ENCODE assay signal across 9 mouse cellular contexts in the genomic region with DNA sequence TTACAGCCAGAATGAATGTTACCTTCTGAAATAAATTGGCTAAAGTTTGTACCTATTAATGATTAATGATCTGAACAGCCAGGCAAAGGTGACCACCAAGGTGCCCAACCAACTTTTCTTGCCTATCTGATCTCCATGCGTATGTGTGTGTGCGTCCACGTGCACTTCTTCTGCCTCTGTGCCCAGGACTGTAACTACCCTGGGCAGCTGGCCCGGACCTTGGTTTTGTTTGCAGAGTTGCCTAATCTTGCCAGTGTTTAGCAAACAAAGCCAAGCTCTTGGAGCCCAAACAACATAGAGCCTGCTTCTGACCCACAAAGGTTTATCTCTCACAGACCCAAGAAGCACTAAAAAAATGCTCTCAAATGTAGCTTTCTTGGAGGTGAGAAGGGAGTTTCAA.
DNase-seq lines count a peak whose midpoint lies in the region; ATAC-seq and TF ChIP-seq lines count a peak whose summit lies in the region.
"Had no signal": no experiment of that assay in that cellular context is flagged by ENCODE, and none has a peak within 500 bp of the region (broad histone marks: within the 10 kb centered on the region; RNA-seq: fewer than 3 reads in every experiment).

No protein-coding gene starts in this region.

- DNase-seq in ovary, adult 18-20 months (ENCODE audit: low spot score) = peak; percentile 82
- no peak for DNase-seq in ovary, postnatal 10 days (ENCODE audit: low spot score)
- peak; percentile 60 for DNase-seq in fibroblast of lung, adult 2 months (ENCODE audit: low read depth)
- no peak for DNase-seq in liver, embryonic 14.5 days (ENCODE audit: low read depth in 3 of 3, low spot score in 3 of 3)
- DNase-seq in midbrain, embryonic 11.5 days (ENCODE audit: low spot score, missing footprints) = no peak
- DNase-seq in layer of hippocampus, adult 2 months (ENCODE audit: low spot score in 2 of 2) = no peak
- no peak for DNase-seq in left cerebral cortex, postnatal 14 days (ENCODE audit: low spot score in 2 of 2)
- DNase-seq: embryo, embryonic 11 days had no signal

- peaks cover 0 to 10% of the 10 kb centered on the region in 2 experiments; a peak in 2 of 4 replicates for H3K4me1 ChIP-seq in liver, embryonic 14.5 days (replicated peaks; ENCODE audit: control insufficient read depth in 2 of 2, insufficient read depth in 2 of 2, low read length in 1 of 2)
- peaks cover 12% of the 10 kb centered on the region for H3K4me1 ChIP-seq in stomach, embryonic 16.5 days (ENCODE audit: control insufficient read depth, insufficient read depth, low read length)
- H3K4me1 ChIP-seq in midbrain, embryonic 11.5 days (ENCODE audit: control insufficient read depth, insufficient read depth, low read length) = no peaks in the 10 kb centered on the region

- TF ChIP-seq EP300 in liver, embryonic 14.5 days (IDR thresholded peaks at IDR 0.05; ENCODE audit: low read depth) = no peak

- ATAC-seq in liver, embryonic 14.5 days (ENCODE audit: insufficient read depth) = peak; percentile 31
- ATAC-seq in stomach, embryonic 16.5 days (ENCODE audit: insufficient read depth, low FRiP score) = 0 out of 2 replicates have a peak, but pooled peaks have one; percentile 35
- no peak for ATAC-seq in midbrain, embryonic 11.5 days (ENCODE audit: low FRiP score)

- no peak overlapping the region for H3K27ac ChIP-seq in liver, embryonic 14.5 days
- H3K27ac ChIP-seq in stomach, embryonic 16.5 days (ENCODE audit: low read length) = no peak overlapping the region
- H3K27ac ChIP-seq in midbrain, embryonic 11.5 days (ENCODE audit: low read depth, low read length) = no peak overlapping the region
- no peak overlapping the region for H3K27ac ChIP-seq in layer of hippocampus, adult 2 months

- no peak for TF ChIP-seq CTCF in liver, embryonic 14.5 days (IDR thresholded peaks at IDR 0.05; ENCODE audit: low read depth)
- no peak for TF ChIP-seq CTCF in layer of hippocampus, adult 2 months (conservative IDR thresholded peaks at IDR 0.05)

- no peaks in the 10 kb centered on the region for H3K27me3 ChIP-seq in liver, embryonic 14.5 days (ENCODE audit: control insufficient read depth, insufficient read depth, low read length)
- no peaks in the 10 kb centered on the region for H3K27me3 ChIP-seq in stomach, embryonic 16.5 days (ENCODE audit: control insufficient read depth, insufficient read depth, low read length)
- no peaks in the 10 kb centered on the region for H3K27me3 ChIP-seq in midbrain, embryonic 11.5 days (ENCODE audit: control insufficient read depth, insufficient read depth, low read length)

- intact Hi-C loops in left cerebral cortex, postnatal 14 days (cut with DNase I) = no loop called here

- no peak overlapping the region for H3K9ac ChIP-seq in liver, embryonic 14.5 days (replicated peaks)
- H3K9ac ChIP-seq in stomach, embryonic 16.5 days (ENCODE audit: low read length) = no peak overlapping the region
- H3K9ac ChIP-seq in midbrain, embryonic 11.5 days (ENCODE audit: low read length) = no peak overlapping the region

- no peak overlapping the region for H3K4me3 ChIP-seq in liver, embryonic 14.5 days (ENCODE audit: insufficient read depth in 1 of 2, low read depth in 2 of 2, low read length in 2 of 2)
- no peak overlapping the region for H3K4me3 ChIP-seq in stomach, embryonic 16.5 days (replicated peaks; ENCODE audit: low read length)
- H3K4me3 ChIP-seq in midbrain, embryonic 11.5 days (ENCODE audit: low read depth, low read length) = no peak overlapping the region
- no peak overlapping the region for H3K4me3 ChIP-seq in layer of hippocampus, adult 2 months

- H3K36me3 ChIP-seq in liver, embryonic 14.5 days (replicated peaks; ENCODE audit: control insufficient read depth, insufficient read depth, low read depth) = no peaks in the 10 kb centered on the region
- no peaks in the 10 kb centered on the region for H3K36me3 ChIP-seq in stomach, embryonic 16.5 days (ENCODE audit: control insufficient read depth, insufficient read depth, low read length)
- no peaks in the 10 kb centered on the region for H3K36me3 ChIP-seq in midbrain, embryonic 11.5 days (ENCODE audit: control insufficient read depth, insufficient read depth, low read length)

- WGBS in liver, embryonic 14.5 days (ENCODE audit: insufficient replicate concordance) = 53% methylated on average over 4 of the region's 4 CpGs
- WGBS in stomach, embryonic 16.5 days = 48% methylated on average over 4 of the region's 4 CpGs
- WGBS in midbrain, embryonic 11.5 days = 87% methylated on average over 4 of the region's 4 CpGs

- H3K9me3 ChIP-seq in liver, embryonic 14.5 days (ENCODE audit: control insufficient read depth, low read length) = no peaks in the 10 kb centered on the region
- no peaks in the 10 kb centered on the region for H3K9me3 ChIP-seq in stomach, embryonic 16.5 days (replicated peaks; ENCODE audit: control insufficient read depth, low read length)
- H3K9me3 ChIP-seq in midbrain, embryonic 11.5 days (ENCODE audit: control insufficient read depth, low read length) = no peaks in the 10 kb centered on the region

- H3K4me2 ChIP-seq in liver, embryonic 14.5 days (ENCODE audit: low read depth) = no peak overlapping the region
- H3K4me2 ChIP-seq in stomach, embryonic 16.5 days (ENCODE audit: low read depth, low read length) = no peak overlapping the region
- H3K4me2 ChIP-seq in midbrain, embryonic 11.5 days = no peak overlapping the region

Comparison
In these comparisons a context has a peak if more than half of its experiments do, and no peak if none do; other contexts are left out.
1. DNase-seq: peak in ovary, adult 18-20 months (single experiment) and fibroblast of lung, adult 2 months (single experiment); none in ovary, postnatal 10 days (single experiment), liver, embryonic 14.5 days (0 of 3), midbrain, embryonic 11.5 days (single experiment), layer of hippocampus, adult 2 months (0 of 2) and left cerebral cortex, postnatal 14 days (0 of 2).